Mouse (Mus musculus) small intestine, adult 2 months (tissue): ENCODE results near the gene AI467606. TPM values are rescaled to one million over a fixed set of nuclear protein-coding genes. Genes with fewer than 3 reads are reported as not detected.

Experiments
- H3K27ac ChIP-seq: fragments of 200-500 bp; 2 replicates; pipeline ENCODE4 v1.5.1; 2012; ENCODE audit warnings: low read depth, low read length, control low read depth, inconsistent platforms; ENCODE audit not compliant: insufficient read depth
- H3K27me3 ChIP-seq: fragments of 200-500 bp; 2 replicates; pipeline ENCODE4 v1.6.1; 2012; ENCODE audit warnings: mild to moderate bottlenecking, moderate library complexity, low read length, inconsistent platforms; ENCODE audit not compliant: control insufficient read depth, insufficient read depth
- H3K36me3 ChIP-seq: fragments of 200-500 bp; 2 replicates; pipeline ENCODE4 v1.6.1; 2012; ENCODE audit warnings: mild to moderate bottlenecking, low read length, control low read depth, inconsistent platforms; ENCODE audit not compliant: control insufficient read depth, insufficient read depth
- H3K4me1 ChIP-seq: fragments of 200-500 bp; 2 replicates; pipeline ENCODE4 v1.6.1; 2012; ENCODE audit warnings: low read length, inconsistent platforms, mixed read lengths; ENCODE audit not compliant: control insufficient read depth, insufficient read depth, insufficient read length
- H3K4me3 ChIP-seq: fragments of 200-500 bp; 2 replicates; pipeline ENCODE4 v1.5.1; 2012; ENCODE audit warnings: low read depth, mild to moderate bottlenecking, control low read depth, inconsistent platforms, low read length, moderate library complexity
- CTCF ChIP-seq: fragments of 200-500 bp; IDR thresholded peaks from 2 replicates; pipeline ENCODE4 v1.5.1; 2012; ENCODE audit warnings: low read depth, mild to moderate bottlenecking, control low read depth, inconsistent platforms, low read length, moderate library complexity, mixed read lengths; ENCODE audit not compliant: insufficient replicate concordance, insufficient read length; ENCODE audit errors: extremely low read depth
- POLR2A ChIP-seq: fragments of 200-500 bp; IDR thresholded peaks from 2 replicates; pipeline ENCODE4 v1.6.1; 2012; ENCODE audit warnings: low read depth, mild to moderate bottlenecking, control low read depth, inconsistent platforms, low read length, moderate library complexity
- WGBS: fragments of 180-500 bp; shearing (Covaris S2); methylation state at CpG from one replicate; pipeline ENCODE4 v1.1.7; 2018; 5-methylcytosine and 5-hydroxymethylcytosine counted together
- polyA plus RNA-seq: library from polyadenylated mRNA; depleted of rRNA; stranded (reverse); fragments of >200 nt; gene quantifications from 2 replicates; pipeline ENCODE4 v1.2.3, GENCODE M21; 2012

AI467606 gene
- polyA plus RNA-seq, 1 experiment: 22.7 TPM

- H3K4me3 ChIP-seq: no peak overlapping the region
- H3K4me1 ChIP-seq: peaks cover 24% of the 10 kb centered on the region
- no peaks in the 10 kb centered on the region for H3K27me3 ChIP-seq
- H3K27ac ChIP-seq: no peak overlapping the region
- TF ChIP-seq POLR2A (no peak), CTCF (no peak)
- no peaks in the 10 kb centered on the region for H3K36me3 ChIP-seq
- 43% methylated on average over 21 of the region's 21 CpGs for WGBS
Measured at GRCm38 (mm10) chr7:127121061-127121910, 30.1 kb downstream of the AI467606 start.

- no peaks in the 10 kb centered on the region for H3K36me3 ChIP-seq
- no peak within 1 kb of the TSS for H3K4me3 ChIP-seq
- H3K27me3 ChIP-seq: no peaks in the 10 kb centered on the region
- no peak within 1 kb of the TSS for H3K27ac ChIP-seq
- H3K4me1 ChIP-seq: peaks cover 24% of the 10 kb centered on the region
- TF ChIP-seq CTCF (no peak), POLR2A (no peak)
- WGBS: 56% methylated on average over 7 of the region's 7 CpGs
Measured at GRCm38 (mm10) chr7:127121911-127122270, 30.7 kb downstream of the AI467606 start, which contains the start of gene Qprt. TSS of gene Qprt (minus strand) at chr7:127122226.

GRCm38 (mm10) chr7:127129638-127130037 lies 38.5 kb downstream of the AI467606 start:
- peaks cover 3% of the 10 kb centered on the region; the same call in 1 of the 2 replicates for H3K4me1 ChIP-seq
- peak; percentile 45; the same call in 1 of the 2 replicates for TF ChIP-seq CTCF
- no peak for TF ChIP-seq POLR2A
- H3K4me3 ChIP-seq: no peak overlapping the region
- 3% methylated on average over 4 of the region's 4 CpGs for WGBS
- no peaks in the 10 kb centered on the region for H3K36me3 ChIP-seq
- no peak overlapping the region for H3K27ac ChIP-seq
- no peaks in the 10 kb centered on the region for H3K27me3 ChIP-seq

GRCm38 (mm10) chr7:127133125-127133524 lies 42.0 kb downstream of the AI467606 start:
- no peak for TF ChIP-seq CTCF
- no peak for TF ChIP-seq POLR2A
- H3K4me3 ChIP-seq: no peak overlapping the region
- H3K27ac ChIP-seq: no peak overlapping the region
- 62% methylated on average over 5 of the region's 5 CpGs for WGBS
- no peaks in the 10 kb centered on the region for H3K27me3 ChIP-seq
- peaks cover 3% of the 10 kb centered on the region; the same call in 1 of the 2 replicates for H3K4me1 ChIP-seq
- H3K36me3 ChIP-seq: no peaks in the 10 kb centered on the region

GRCm38 (mm10) chr7:127134821-127135447 lies 43.8 kb downstream of the AI467606 start:
- Histone ChIP-seq H3K36me3 (no peaks in the 10 kb centered on the region), H3K4me3 (0 out of 2 replicates have a peak overlapping the region, but pooled peaks have one; percentile 0), H3K27ac (no peak overlapping the region), H3K4me1 (no peaks in the 10 kb centered on the region; the same call in 1 of the 2 replicates), H3K27me3 (no peaks in the 10 kb centered on the region)
- TF ChIP-seq POLR2A (no peak), CTCF (no peak)
- WGBS: 64% methylated on average over 11 of the region's 11 CpGs

GRCm38 (mm10) chr7:127136181-127137071 lies 45.3 kb downstream of the AI467606 start:
- Histone ChIP-seq H3K36me3 (no peaks in the 10 kb centered on the region), H3K4me1 (no peaks in the 10 kb centered on the region; the same call in 1 of the 2 replicates), H3K4me3 (peak overlapping the region; percentile 35), H3K27ac (no peak overlapping the region), H3K27me3 (no peaks in the 10 kb centered on the region)
- TF ChIP-seq POLR2A: no peak
- TF ChIP-seq CTCF: no peak
- 77% methylated on average over 22 of the region's 22 CpGs for WGBS
